Mouse (Mus musculus) kidney, embryonic 16.5 days (tissue): ENCODE results near the gene Nutf2. TPM values are rescaled to one million over a fixed set of nuclear protein-coding genes. Genes with fewer than 3 reads are reported as not detected.
"Not testable (repeated sequence)": the region's sequence is repeated elsewhere in the genome, so short reads cannot be mapped to it uniquely, and the experiment has no call there.

Experiments
- ATAC-seq: fragments of 200-750 bp; cut with Nextera tagmentation; 2 replicates; pipeline ENCODE4 v1.8.0; 2017; ENCODE audit warnings: moderate TSS enrichment; ENCODE audit not compliant: low FRiP score, low TSS enrichment
- H3K27ac ChIP-seq: fragments of 300-500 bp; sonication (generic); 2 replicates; pipeline ENCODE4 v1.5.1; 2014; ENCODE audit warnings: low read length
- H3K27me3 ChIP-seq: fragments of 300-500 bp; sonication (generic); 2 replicates; pipeline ENCODE4 v1.6.1; 2014; ENCODE audit warnings: low read length, control low read depth, mixed read lengths; ENCODE audit not compliant: insufficient read depth
- H3K36me3 ChIP-seq: fragments of 300-500 bp; sonication (generic); 2 replicates; pipeline ENCODE4 v1.6.1; 2014; ENCODE audit warnings: low read length, control low read depth, mixed read lengths; ENCODE audit not compliant: insufficient read depth
- H3K4me1 ChIP-seq: fragments of 300-500 bp; sonication (generic); 2 replicates; pipeline ENCODE4 v1.6.1; 2014; ENCODE audit warnings: low read length, control low read depth, mixed read lengths; ENCODE audit not compliant: insufficient read depth
- H3K4me2 ChIP-seq: fragments of 300-500 bp; sonication (generic); replicated peaks from 2 replicates; pipeline ENCODE4 v1.6.1; 2014; ENCODE audit warnings: low read depth, low read length
- H3K4me3 ChIP-seq: fragments of 300-500 bp; sonication (generic); 2 replicates; pipeline ENCODE4 v1.5.1; 2014; ENCODE audit warnings: mild to moderate bottlenecking, low read length
- H3K9ac ChIP-seq: fragments of 300-500 bp; sonication (generic); replicated peaks from 2 replicates; pipeline ENCODE4 v1.6.1; 2014; ENCODE audit warnings: low read length
- H3K9me3 ChIP-seq: fragments of 300-500 bp; sonication (generic); 2 replicates; pipeline ENCODE4 v1.6.1; 2016; ENCODE audit warnings: low read length, control low read depth
- WGBS: fragments of 180-500 bp; shearing (Covaris S2); extraction: QIAGEN DNeasy Blood & Tissue Kit; methylation state at CpG from one replicate; pipeline ENCODE4 v1.1.7; 2014; 5-methylcytosine and 5-hydroxymethylcytosine counted together
- polyA plus RNA-seq: library from polyadenylated mRNA; unstranded; fragments of >200 nt; fragmentation: Nextera tagmentation; extraction: Ambion mirVana; gene quantifications from 2 replicates; pipeline ENCODE4 v1.2.1, GENCODE M21; 2015

Gene Nutf2
- polyA plus RNA-seq, 1 experiment from 2014 or later: 242 TPM

GRCm38 (mm10) chr8:105826861-105827848 is 33.2 kb upstream of the Nutf2 start, which contains the start of the genes Ranbp10 and Tsnaxip1:
Gene Ranbp10, minus strand, starts transcription at chr8:105827350.
Gene Tsnaxip1, plus strand, starts transcription at chr8:105827731.
- Histone ChIP-seq H3K4me2 (peak within 1 kb of the TSS; percentile 87), H3K27ac (peak within 1 kb of the TSS; percentile 74), H3K27me3 (no peaks in the 10 kb centered on the region), H3K36me3 (peaks cover 17% of the 10 kb centered on the region), H3K9ac (peak within 1 kb of the TSS; percentile 90), H3K9me3 (no peaks in the 10 kb centered on the region), H3K4me1 (peaks cover 16% of the 10 kb centered on the region), H3K4me3 (peak within 1 kb of the TSS; percentile 88)
- ATAC-seq: peak; percentile 99
- WGBS: under 1% methylated on average over 52 of the region's 52 CpGs

- H3K4me3 ChIP-seq, H3K9me3 ChIP-seq, H3K27ac ChIP-seq, H3K9ac ChIP-seq, ATAC-seq, H3K27me3 ChIP-seq, H3K4me2 ChIP-seq, H3K4me1 ChIP-seq, H3K36me3 ChIP-seq: not testable (repeated sequence)
- WGBS: 78% methylated on average over 2 of the region's 2 CpGs
Observed at GRCm38 (mm10) chr8:105833740-105834139, 26.6 kb upstream of the Nutf2 start.

- Histone ChIP-seq H3K9ac (no peak overlapping the region), H3K36me3 (no peaks in the 10 kb centered on the region), H3K4me2 (no peak overlapping the region), H3K4me1 (no peaks in the 10 kb centered on the region), H3K27ac (no peak overlapping the region), H3K27me3 (no peaks in the 10 kb centered on the region), H3K9me3 (no peaks in the 10 kb centered on the region), H3K4me3 (no peak overlapping the region)
- 0 out of 2 replicates have a peak, but pooled peaks have one; percentile 42 for ATAC-seq
- 31% methylated on average over 11 of the region's 11 CpGs for WGBS
Observed at GRCm38 (mm10) chr8:105835318-105835717, 25.1 kb upstream of the Nutf2 start.

GRCm38 (mm10) chr8:105836991-105837390 is 23.4 kb upstream of the Nutf2 start:
- ATAC-seq: no peak
- Histone ChIP-seq H3K27ac (no peak overlapping the region), H3K4me1 (no peaks in the 10 kb centered on the region), H3K9ac (no peak overlapping the region), H3K9me3 (no peaks in the 10 kb centered on the region), H3K27me3 (no peaks in the 10 kb centered on the region), H3K4me3 (no peak overlapping the region), H3K4me2 (no peak overlapping the region), H3K36me3 (no peaks in the 10 kb centered on the region)
- WGBS: 83% methylated on average over 6 of the region's 6 CpGs

- no peaks in the 10 kb centered on the region for H3K9me3 ChIP-seq
- H3K4me2 ChIP-seq: no peak overlapping the region
- peaks cover 8% of the 10 kb centered on the region for H3K36me3 ChIP-seq
- H3K9ac ChIP-seq: no peak overlapping the region
- no peaks in the 10 kb centered on the region for H3K4me1 ChIP-seq
- ATAC-seq: no peak
- no peak overlapping the region for H3K27ac ChIP-seq
- WGBS: 90% methylated on average over 5 of the region's 5 CpGs
- H3K4me3 ChIP-seq: no peak overlapping the region
- H3K27me3 ChIP-seq: no peaks in the 10 kb centered on the region
Observed at GRCm38 (mm10) chr8:105839209-105839608, 21.2 kb upstream of the Nutf2 start.

- Histone ChIP-seq H3K4me2 (no peak overlapping the region), H3K27ac (no peak overlapping the region), H3K27me3 (no peaks in the 10 kb centered on the region), H3K9ac (no peak overlapping the region), H3K9me3 (no peaks in the 10 kb centered on the region), H3K36me3 (peaks cover 49% of the 10 kb centered on the region), H3K4me1 (peaks cover 6% of the 10 kb centered on the region), H3K4me3 (no peak overlapping the region)
- ATAC-seq: no peak
- WGBS: 87% methylated on average over 11 of the region's 11 CpGs
Observed at GRCm38 (mm10) chr8:105846678-105847077, 13.7 kb upstream of the Nutf2 start.

- Histone ChIP-seq H3K4me1 (peaks cover 9% of the 10 kb centered on the region), H3K4me2 (no peak overlapping the region), H3K36me3 (peaks cover 33% of the 10 kb centered on the region), H3K9me3 (no peaks in the 10 kb centered on the region), H3K9ac (no peak overlapping the region), H3K27me3 (no peaks in the 10 kb centered on the region), H3K27ac (no peak overlapping the region), H3K4me3 (no peak overlapping the region)
- 77% methylated on average over 3 of the region's 4 CpGs for WGBS
- ATAC-seq: no peak
Observed at GRCm38 (mm10) chr8:105850014-105850413, 10.4 kb upstream of the Nutf2 start.

- whole genome bisulfite sequencing: 76% methylated on average over 7 of the region's 7 CpGs
Observed at GRCm38 (mm10) chr8:105850611-105851010, 9.8 kb upstream of the Nutf2 start.

GRCm38 (mm10) chr8:105851651-105852143 is 8.7 kb upstream of the Nutf2 start:
- H3K9ac ChIP-seq: peak overlapping the region; percentile 91
- H3K27me3 ChIP-seq: no peaks in the 10 kb centered on the region
- H3K4me2 ChIP-seq: peak overlapping the region; percentile 67
- peak; percentile 81 for ATAC-seq
- under 1% methylated on average over 34 of the region's 34 CpGs for WGBS
- H3K9me3 ChIP-seq: no peaks in the 10 kb centered on the region
- H3K36me3 ChIP-seq: peaks cover 24% of the 10 kb centered on the region
- H3K27ac ChIP-seq: peak overlapping the region; percentile 78
- peak overlapping the region; percentile 89 for H3K4me3 ChIP-seq
- peaks cover 19% of the 10 kb centered on the region for H3K4me1 ChIP-seq

More at GRCm38 (mm10) chr8:105850611-105851010, 9.8 kb upstream of the Nutf2 start:
- ATAC-seq: no peak
- Histone ChIP-seq H3K4me1 (peaks cover 9% of the 10 kb centered on the region), H3K27me3 (no peaks in the 10 kb centered on the region), H3K4me3 (peak overlapping the region; percentile 16; the same call in 1 of the 2 replicates), H3K27ac (no peak overlapping the region), H3K9ac (no peak overlapping the region), H3K36me3 (peaks cover 33% of the 10 kb centered on the region), H3K9me3 (no peaks in the 10 kb centered on the region), H3K4me2 (peak overlapping the region; percentile 37)
